Mouse (Mus musculus) C2C12 (cell line): Measurements from ENCODE around the gene Hyal2. TPM values are rescaled to one million over a fixed set of nuclear protein-coding genes. Genes with fewer than 3 reads are reported as not detected.

Source experiments
- H3K27me3 ChIP-seq: one replicate; pipeline ENCODE4 v1.6.1; 2011; ENCODE audit not compliant: control insufficient read depth, insufficient read depth, insufficient read length
- H3K36me3 ChIP-seq: one replicate; pipeline ENCODE4 v1.6.1; 2011; ENCODE audit not compliant: control insufficient read depth, insufficient read depth
- H3K4me3 ChIP-seq: one replicate; pipeline ENCODE4 v1.5.1; 2011; ENCODE audit warnings: mild to moderate bottlenecking, control low read depth; ENCODE audit not compliant: poor library complexity, insufficient read depth, severe bottlenecking
- H3K79me2 ChIP-seq: one replicate; pipeline ENCODE4 v1.6.1; 2011; ENCODE audit not compliant: control insufficient read depth, insufficient read depth
- H3K79me3 ChIP-seq: one replicate; pipeline ENCODE4 v1.6.1; 2011; ENCODE audit warnings: low read depth, control low read depth
- H3ac ChIP-seq: one replicate; pipeline ENCODE3; 2011; ENCODE audit warnings: low read depth; ENCODE audit not compliant: control insufficient read depth, insufficient read length
- CEBPB ChIP-seq: IDR thresholded peaks from one replicate; pipeline ENCODE4 v1.6.1; 2011; ENCODE audit warnings: low read depth, mild to moderate bottlenecking, control low read depth, moderate library complexity
- CTCF ChIP-seq: IDR thresholded peaks from one replicate; pipeline ENCODE4 v1.5.1; 2011; ENCODE audit not compliant: control insufficient read depth, insufficient read depth, insufficient read length
- FOSL1 ChIP-seq: IDR thresholded peaks from one replicate; pipeline ENCODE4 v1.8.0; 2011; ENCODE audit warnings: mild to moderate bottlenecking, low read length; ENCODE audit not compliant: poor library complexity, insufficient read depth, severe bottlenecking
- MAX ChIP-seq: IDR thresholded peaks from one replicate; pipeline ENCODE4 v1.6.1; 2011; ENCODE audit warnings: mild to moderate bottlenecking, control low read depth
- MYOD1 ChIP-seq: IDR thresholded peaks from one replicate; pipeline ENCODE4 v1.6.1; 2011; ENCODE audit warnings: low read depth; ENCODE audit not compliant: control insufficient read depth, insufficient read length
- MYOG ChIP-seq: IDR thresholded peaks from one replicate; pipeline ENCODE4 v1.6.1; 2011; ENCODE audit not compliant: control insufficient read depth, insufficient read length; ENCODE audit errors: extremely low read depth
- USF1 ChIP-seq: IDR thresholded peaks from one replicate; pipeline ENCODE4 v1.6.1; 2011; ENCODE audit warnings: low read depth, mild to moderate bottlenecking, control low read depth, moderate library complexity
- polyA plus RNA-seq: library from polyadenylated mRNA; unstranded; fragments of >200 nt; fragmentation: generic; extraction: Trizol; gene quantifications from one replicate; pipeline ENCODE4 v1.2.1, GENCODE M21; 2012; ENCODE audit warnings: missing spikeins

Hyal2 gene
- polyA plus RNA-seq, 1 experiment, result 59.7 TPM

- Histone ChIP-seq H3K27me3 (no peaks in the 10 kb centered on the region), H3K4me3 (no peak overlapping the region), H3K36me3 (peaks cover 16% of the 10 kb centered on the region), H3K79me2 (peaks cover 59% of the 10 kb centered on the region), H3ac (peak overlapping the region; percentile 52), H3K79me3 (peaks cover 33% of the 10 kb centered on the region)
- no peak for TF ChIP-seq CEBPB
- no peak for TF ChIP-seq CTCF
These were observed 14.9 kb upstream of the Hyal2 start for GRCm38 (mm10) chr9:107552690-107553393.

- peak overlapping the region; percentile 52 for H3ac ChIP-seq
- TF ChIP-seq MYOD1 (no peak), CTCF (no peak), USF1 (no peak), CEBPB (no peak), FOSL1 (no peak), MYOG (no peak), MAX (no peak)
- peak overlapping the region; percentile 82 for H3K4me3 ChIP-seq
- H3K36me3 ChIP-seq, result peaks cover 25% of the 10 kb centered on the region
- peaks cover 67% of the 10 kb centered on the region for H3K79me2 ChIP-seq
- no peaks in the 10 kb centered on the region for H3K27me3 ChIP-seq
- peaks cover 34% of the 10 kb centered on the region for H3K79me3 ChIP-seq
These were observed 14.0 kb upstream of the Hyal2 start for GRCm38 (mm10) chr9:107553541-107554318.

- Histone ChIP-seq H3K79me3 (peaks cover 40% of the 10 kb centered on the region), H3K4me3 (peak overlapping the region; percentile 82), H3K27me3 (no peaks in the 10 kb centered on the region), H3K36me3 (peaks cover 32% of the 10 kb centered on the region), H3ac (peak overlapping the region; percentile 97), H3K79me2 (peaks cover 74% of the 10 kb centered on the region)
- TF ChIP-seq FOSL1 (no peak), CTCF (no peak), MYOD1 (no peak), USF1 (no peak), MYOG (no peak), MAX (peak; percentile 73), CEBPB (no peak)
These were observed 13.4 kb upstream of the Hyal2 start for GRCm38 (mm10) chr9:107554319-107554825.

GRCm38 (mm10) chr9:107555031-107555457 is 12.7 kb upstream of the Hyal2 start:
- H3K4me3 ChIP-seq, result peak overlapping the region; percentile 82
- H3K27me3 ChIP-seq, result no peaks in the 10 kb centered on the region
- TF ChIP-seq MAX, result no peak
- no peak for TF ChIP-seq FOSL1
- TF ChIP-seq MYOD1, result no peak
- no peak for TF ChIP-seq MYOG
- TF ChIP-seq CEBPB, result no peak
- no peak for TF ChIP-seq USF1
- no peak for TF ChIP-seq CTCF
- peaks cover 80% of the 10 kb centered on the region for H3K79me2 ChIP-seq
- H3ac ChIP-seq, result peak overlapping the region; percentile 97
- H3K36me3 ChIP-seq, result peaks cover 38% of the 10 kb centered on the region
- H3K79me3 ChIP-seq, result peaks cover 43% of the 10 kb centered on the region

GRCm38 (mm10) chr9:107555701-107556100 is 12.0 kb upstream of the Hyal2 start:
- no peaks in the 10 kb centered on the region for H3K27me3 ChIP-seq
- H3ac ChIP-seq, result peak overlapping the region; percentile 67
- TF ChIP-seq CEBPB, result no peak
- TF ChIP-seq USF1, result no peak
- no peak for TF ChIP-seq CTCF
- no peak for TF ChIP-seq MAX
- TF ChIP-seq FOSL1, result no peak
- TF ChIP-seq MYOD1, result no peak
- no peak for TF ChIP-seq MYOG

More at GRCm38 (mm10) chr9:107555701-107556100, 12.0 kb upstream of the Hyal2 start:
- H3K36me3 ChIP-seq, result peaks cover 45% of the 10 kb centered on the region
- peaks cover 80% of the 10 kb centered on the region for H3K79me2 ChIP-seq
- peaks cover 43% of the 10 kb centered on the region for H3K79me3 ChIP-seq
- peak overlapping the region; percentile 82 for H3K4me3 ChIP-seq
